26 mouse cellular contexts compared by ENCODE assay signal in the genomic region with DNA sequence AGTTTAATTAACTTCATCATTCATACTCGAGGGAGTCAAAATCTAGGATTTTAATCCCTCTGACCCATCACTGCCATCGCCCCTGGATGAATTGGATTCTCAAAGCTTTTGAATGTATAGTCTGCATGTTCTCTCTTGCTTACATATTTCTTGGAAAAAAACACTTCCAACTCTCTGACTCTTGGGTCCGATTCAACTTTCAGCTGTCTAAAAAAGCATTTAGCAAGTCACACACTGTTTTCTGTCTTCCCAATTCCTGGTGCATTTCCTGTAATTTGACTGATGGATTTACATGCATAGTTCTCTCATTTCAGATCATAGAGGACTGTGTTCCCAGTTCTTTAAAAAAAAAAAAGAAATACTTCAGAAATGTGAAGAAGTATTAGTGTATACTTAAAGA.
DNase-seq lines count a peak whose midpoint lies in the region; ATAC-seq and TF ChIP-seq lines count a peak whose summit lies in the region.
"Had no signal": no experiment of that assay in that cellular context is flagged by ENCODE, and none has a peak within 500 bp of the region (broad histone marks: within the 10 kb centered on the region; RNA-seq: fewer than 3 reads in every experiment).

No protein-coding gene starts in this region.

- H3K27me3 ChIP-seq in lung, embryonic 14.5 days (ENCODE audit: insufficient read depth, low read length) = no peaks in the 10 kb centered on the region
- no peaks in the 10 kb centered on the region for H3K27me3 ChIP-seq in lung, embryonic 16.5 days (ENCODE audit: control insufficient read depth, insufficient read depth, low read depth, low read length)
- H3K27me3 ChIP-seq: CH12.LX; embryonic facial prominence, embryonic 12.5 days; forebrain, embryonic 12.5 days; Patski had no signal

- WGBS in lung, embryonic 14.5 days = 44% methylated on average over 3 of the region's 3 CpGs
- WGBS in lung, adult 2 months = 73% methylated on average over 3 of the region's 3 CpGs
- 52% methylated on average over 3 of the region's 3 CpGs for WGBS in lung, embryonic 16.5 days

- H3K9me3 ChIP-seq in lung, embryonic 14.5 days (ENCODE audit: low read depth, low read length) = peaks cover 6% of the 10 kb centered on the region; the same call in 1 of the 2 replicates
- peaks cover 5% of the 10 kb centered on the region for H3K9me3 ChIP-seq in lung, embryonic 16.5 days (ENCODE audit: control insufficient read depth, low read length)
- H3K9me3 ChIP-seq: embryonic facial prominence, embryonic 12.5 days; forebrain, embryonic 12.5 days had no signal

- ATAC-seq in lung, embryonic 14.5 days (ENCODE audit: insufficient read depth) = no peak
- peak; percentile 32; the same call in 1 of the 2 replicates for ATAC-seq in lung, embryonic 16.5 days (ENCODE audit: low read depth)
- ATAC-seq: activated CD4-positive, CD25-positive, alpha-beta regulatory T cell, adult 4 months; CD4-positive, CD25-positive, alpha-beta regulatory T cell, adult 4 months; forebrain, embryonic 14.5 days; forebrain, embryonic 16.5 days; Patski had no signal

- DNase-seq in lung, embryonic 14.5 days = peak; percentile 81
- no peak for DNase-seq in lung, adult 2 months
- no peak for DNase-seq in lung, adult 18-20 months
- DNase-seq: adrenal gland, adult 8-10 months; adrenal gland, postnatal 14 days; adrenal gland, postnatal 36 days; B cell, adult 2 months; cerebellum, adult 11-12 months; cerebellum, adult 2 months; cerebellum, adult 9-10 months; cerebellum, postnatal 10 days; cerebellum, postnatal 25 days had no signal

- no peak overlapping the region for H3K4me2 ChIP-seq in lung, embryonic 14.5 days
- H3K4me2 ChIP-seq in lung, embryonic 16.5 days (ENCODE audit: low read depth, low read length) = no peak overlapping the region
- H3K4me2 ChIP-seq: embryonic facial prominence, embryonic 12.5 days; forebrain, embryonic 12.5 days had no signal

- peaks cover 11% of the 10 kb centered on the region for H3K4me1 ChIP-seq in lung, embryonic 14.5 days (ENCODE audit: insufficient read depth)
- H3K4me1 ChIP-seq in lung, adult 2 months (ENCODE audit: control insufficient read depth, insufficient read depth, low read length) = peaks cover 10% of the 10 kb centered on the region
- peaks cover 7% of the 10 kb centered on the region for H3K4me1 ChIP-seq in lung, embryonic 16.5 days (replicated peaks; ENCODE audit: control insufficient read depth, insufficient read depth, low read length)
- H3K4me1 ChIP-seq in embryonic fibroblast, embryonic 13.5 days (ENCODE audit: control insufficient read depth, insufficient read depth, low read length) = peaks cover 5% of the 10 kb centered on the region; the same call in 1 of the 2 replicates
- H3K4me1 ChIP-seq: embryonic facial prominence, embryonic 10.5 days; embryonic facial prominence, embryonic 12.5 days; forebrain, embryonic 10.5 days; forebrain, embryonic 12.5 days had no signal

- no peak overlapping the region for H3K4me3 ChIP-seq in lung, embryonic 14.5 days (ENCODE audit: low read depth, low read length)
- H3K4me3 ChIP-seq in lung, adult 2 months (replicated peaks; ENCODE audit: extremely low read depth, low read depth, low read length) = no peak overlapping the region
- no peak overlapping the region for H3K4me3 ChIP-seq in lung, embryonic 16.5 days (ENCODE audit: low read length)
- H3K4me3 ChIP-seq in embryonic fibroblast, embryonic 13.5 days (ENCODE audit: insufficient read depth, low read length) = no peak overlapping the region
- H3K4me3 ChIP-seq: embryonic facial prominence, embryonic 10.5 days; embryonic facial prominence, embryonic 12.5 days; erythroblast, embryonic 14.5 days; forebrain, embryonic 10.5 days; forebrain, embryonic 12.5 days had no signal

- H3K27ac ChIP-seq in lung, embryonic 14.5 days (ENCODE audit: low read depth) = no peak overlapping the region; the same call in 1 of the 2 replicates
- peak overlapping the region; percentile 65 for H3K27ac ChIP-seq in lung, embryonic 16.5 days (ENCODE audit: low read length)
- peak overlapping the region; percentile 88 for H3K27ac ChIP-seq in embryonic fibroblast, embryonic 13.5 days (ENCODE audit: insufficient read depth, low read length)
- H3K27ac ChIP-seq: embryonic facial prominence, embryonic 10.5 days; embryonic facial prominence, embryonic 12.5 days; forebrain, embryonic 10.5 days; forebrain, embryonic 12.5 days had no signal

- H3K36me3 ChIP-seq in lung, embryonic 14.5 days (ENCODE audit: insufficient read depth) = no peaks in the 10 kb centered on the region
- no peaks in the 10 kb centered on the region for H3K36me3 ChIP-seq in lung, embryonic 16.5 days (ENCODE audit: control insufficient read depth, insufficient read depth, low read length)
- H3K36me3 ChIP-seq: embryonic facial prominence, embryonic 10.5 days; embryonic facial prominence, embryonic 12.5 days; forebrain, embryonic 10.5 days; forebrain, embryonic 12.5 days; G1E had no signal

- no peak for TF ChIP-seq POLR2A in lung, adult 2 months (IDR thresholded peaks at IDR 0.05; ENCODE audit: borderline replicate concordance, extremely low read depth, low read depth, low read length)
- TF ChIP-seq POLR2A in embryonic fibroblast, embryonic 13.5 days (IDR thresholded peaks at IDR 0.05; ENCODE audit: low read depth, low read length) = no peak

- H3K9ac ChIP-seq in lung, embryonic 14.5 days = no peak overlapping the region
- H3K9ac ChIP-seq in lung, embryonic 16.5 days (ENCODE audit: low read length) = no peak overlapping the region
- H3K9ac ChIP-seq: embryonic facial prominence, embryonic 12.5 days; forebrain, embryonic 12.5 days had no signal

- TF ChIP-seq CTCF in lung, embryonic 14.5 days (IDR thresholded peaks at IDR 0.05; ENCODE audit: low read depth) = no peak
- no peak for TF ChIP-seq CTCF in lung, adult 2 months (IDR thresholded peaks at IDR 0.05; ENCODE audit: insufficient read depth, low read length)
- no peak for TF ChIP-seq CTCF in embryonic fibroblast, embryonic 13.5 days (IDR thresholded peaks at IDR 0.05; ENCODE audit: borderline replicate concordance, insufficient read depth, low read length)
